Mouse (Mus musculus): ENCODE measurements at regions not wholly inside any gene's neighbourhood (a gene's known extent, or its start where the extent isn't known, plus 50 kb on each side); places are given as distances from the start of the nearest gene placed in this dataset.
A peak's percentile ranks its signal among the peaks of the same experiment; 100 is the strongest.
"Not testable (repeated sequence)": the region's sequence is repeated elsewhere in the genome, so short reads cannot be mapped to it uniquely, and the experiment has no call there.

DNA sequence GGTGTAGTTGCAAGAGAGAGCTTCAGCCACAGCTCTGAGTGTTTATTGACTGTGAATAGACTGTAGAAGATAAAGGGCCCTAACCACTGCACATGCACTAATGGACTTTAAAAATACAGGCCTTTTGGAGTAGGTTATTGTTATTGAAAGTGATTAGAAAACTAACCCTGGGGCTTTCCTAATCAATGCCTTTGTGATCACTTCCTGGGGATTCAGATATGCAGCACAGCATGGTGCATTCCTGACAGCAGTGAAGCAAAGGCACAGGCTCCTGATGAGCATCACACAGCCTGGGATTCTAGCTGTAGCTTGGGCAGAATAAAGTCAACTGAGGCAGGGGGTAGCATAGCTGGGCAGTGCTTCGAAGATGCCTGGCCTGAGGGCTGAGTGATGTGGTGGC, 87.3 kb downstream of the Gm11077 start:
- DNase-seq (ENCODE audit: low spot score in 2 of 2): no peak

DNA sequence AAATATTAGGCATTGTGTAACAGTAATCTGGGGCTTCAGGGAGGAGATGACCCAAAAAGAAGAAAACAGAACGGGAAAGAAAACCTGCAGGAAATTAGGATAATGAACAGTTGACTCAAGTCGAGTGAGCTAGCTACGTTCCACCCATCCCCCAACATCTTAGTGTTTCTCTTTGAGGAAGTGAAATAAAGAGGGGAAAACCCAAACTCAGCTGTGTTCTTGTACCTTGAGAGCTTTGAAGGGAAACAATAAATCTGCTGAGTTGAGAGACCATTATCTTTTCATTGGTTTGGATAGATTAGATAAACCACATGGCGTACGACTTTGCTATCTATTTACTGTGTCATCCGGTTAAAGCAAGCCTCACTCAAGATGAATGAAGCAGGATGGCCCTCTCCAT, 87.7 kb downstream of the Gm11077 start:
- DNase-seq (ENCODE audit: low spot score in 2 of 2): peak; percentile 41 to 65

DNA sequence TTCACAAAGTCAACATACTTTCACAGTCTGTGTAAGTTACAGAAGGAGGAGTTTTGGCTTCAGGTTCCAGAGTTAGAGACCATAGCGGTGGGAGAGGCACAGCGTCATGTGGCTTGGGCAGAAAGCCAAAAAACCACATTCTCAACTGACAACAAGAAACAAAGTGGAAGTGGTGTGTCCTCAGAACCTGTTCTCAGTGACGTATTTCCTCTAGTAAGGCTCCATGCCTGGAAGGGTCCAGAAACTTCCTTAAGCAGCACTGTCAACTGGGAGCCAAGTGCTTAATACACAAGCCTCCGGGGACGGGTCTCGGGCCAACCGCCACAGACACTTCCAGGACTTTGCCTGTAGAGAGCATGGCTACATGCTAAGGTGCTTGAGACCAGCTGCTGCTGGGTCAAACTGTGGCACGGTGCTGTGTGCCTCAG, 90.4 kb downstream of the Gm11077 start:
- peak; percentile 28 to 43 for DNase-seq (ENCODE audit: low spot score in 2 of 2)

DNA sequence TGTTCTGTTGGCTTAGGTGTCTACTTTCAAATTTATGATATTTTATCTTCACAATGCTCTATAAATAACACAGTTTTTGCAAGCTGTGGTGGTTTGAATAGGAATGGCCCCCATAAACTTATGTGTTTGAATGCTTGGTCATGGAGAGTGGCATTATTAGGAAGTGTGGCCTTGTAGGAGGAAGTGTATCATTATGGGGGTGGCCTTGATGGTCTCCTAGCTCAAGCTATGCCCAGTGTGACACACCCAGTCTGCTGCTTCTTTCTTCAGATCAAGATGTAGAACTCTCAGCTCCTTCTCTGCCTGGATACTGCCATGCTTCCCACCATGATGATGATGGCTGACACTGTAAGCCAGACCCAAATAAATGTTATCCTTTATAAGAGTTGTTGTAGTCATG, 97.4 kb downstream of the Gm11077 start:
- no peak for DNase-seq (ENCODE audit: low spot score in 2 of 2)

DNA sequence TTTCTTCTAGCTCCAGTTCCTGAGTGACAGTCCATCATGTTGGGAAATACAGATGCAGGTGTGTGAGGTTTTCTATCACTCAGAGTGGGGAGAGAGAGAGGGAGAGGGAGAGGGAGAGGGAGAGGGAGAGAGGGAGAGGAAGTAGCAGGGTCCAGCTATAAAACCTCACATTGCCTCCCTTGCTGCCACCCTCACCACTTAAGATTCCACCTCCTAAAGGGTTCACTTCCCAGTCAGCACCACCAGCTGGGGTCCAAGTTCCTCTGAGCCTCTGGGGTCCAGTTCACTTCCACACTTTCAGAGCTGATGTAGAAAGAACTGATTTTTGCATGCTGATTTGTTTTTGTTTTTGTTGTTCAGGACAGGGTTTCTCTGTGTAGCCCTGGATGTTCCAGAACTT, 98.6 kb downstream of the Gm11077 start:
- no peak for DNase-seq (ENCODE audit: low spot score in 2 of 2)

DNA sequence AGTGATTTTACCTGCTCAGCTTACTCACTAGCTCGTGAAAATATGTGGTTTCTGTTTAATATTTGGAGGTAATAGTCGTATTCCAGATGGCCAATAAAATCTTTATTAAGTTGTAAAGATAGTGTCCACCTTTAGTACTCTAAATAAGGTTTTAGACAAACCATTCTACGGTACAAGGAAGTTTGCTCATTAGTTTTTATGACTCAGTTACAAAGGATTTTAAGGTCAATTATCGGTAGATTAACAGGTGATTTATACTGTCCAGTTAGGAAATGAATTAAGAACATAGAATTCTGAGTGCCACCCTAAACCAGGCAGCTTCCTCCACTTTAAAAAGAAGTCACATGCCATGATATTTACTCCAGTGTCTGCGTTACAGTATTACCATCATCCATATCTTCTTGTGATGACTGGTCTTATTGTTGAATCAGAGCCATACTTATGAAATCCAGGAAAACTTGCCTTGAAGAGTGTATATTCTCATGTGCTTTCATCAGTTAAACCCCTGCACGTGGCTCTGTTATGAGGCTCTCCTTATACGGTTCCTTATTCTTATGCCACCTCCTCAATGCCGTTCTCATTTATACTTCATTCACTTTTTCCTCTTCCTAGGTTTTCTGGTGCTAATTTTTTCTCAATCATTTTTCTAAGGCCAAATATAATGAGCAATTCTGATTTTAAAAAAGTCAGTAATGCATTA, 114.4 kb downstream of the Gm11077 start:
- no peak for DNase-seq (ENCODE audit: low spot score in 2 of 2)

DNA sequence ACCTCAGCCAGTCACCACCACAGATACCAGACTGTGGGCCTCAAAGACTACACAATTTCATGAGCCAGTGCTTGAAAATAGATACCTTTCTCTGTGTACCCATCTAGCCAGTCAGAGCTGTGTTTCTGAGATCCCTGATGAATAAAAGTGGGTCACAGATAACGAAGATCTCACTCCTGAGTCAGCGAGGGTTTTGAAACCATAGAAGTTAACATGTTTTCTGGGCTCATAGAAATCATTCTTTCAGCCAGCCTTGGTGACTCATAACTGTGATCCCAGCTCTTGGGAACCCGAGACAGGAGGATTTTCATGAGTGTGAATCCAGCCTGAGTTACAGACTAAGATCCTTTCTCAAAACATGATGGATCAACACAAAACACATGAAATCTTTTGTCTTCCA, 118.1 kb downstream of the Gm11077 start:
- DNase-seq (ENCODE audit: low spot score in 2 of 2): no peak

DNA sequence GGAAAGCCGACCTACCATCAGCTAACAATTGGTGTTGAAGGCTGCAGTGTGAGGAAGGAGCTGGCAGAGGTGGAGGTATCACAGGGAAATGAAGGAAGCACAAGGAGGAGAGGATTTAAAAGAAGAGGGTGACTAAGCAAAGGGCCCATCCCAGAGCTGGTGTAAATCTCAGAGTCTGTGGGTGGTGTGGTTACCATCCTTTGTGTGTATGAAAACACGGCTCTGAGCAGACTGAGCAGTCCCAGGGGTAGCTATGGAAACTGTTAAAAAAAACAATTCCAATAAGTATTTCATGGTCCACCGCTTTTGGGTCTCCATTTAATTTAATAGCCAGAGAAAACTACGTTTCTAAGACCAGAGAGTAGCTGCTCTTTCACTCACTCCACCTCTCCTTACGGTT, 123.3 kb downstream of the Gm11077 start:
- no peak for DNase-seq (ENCODE audit: low spot score in 2 of 2)

DNA sequence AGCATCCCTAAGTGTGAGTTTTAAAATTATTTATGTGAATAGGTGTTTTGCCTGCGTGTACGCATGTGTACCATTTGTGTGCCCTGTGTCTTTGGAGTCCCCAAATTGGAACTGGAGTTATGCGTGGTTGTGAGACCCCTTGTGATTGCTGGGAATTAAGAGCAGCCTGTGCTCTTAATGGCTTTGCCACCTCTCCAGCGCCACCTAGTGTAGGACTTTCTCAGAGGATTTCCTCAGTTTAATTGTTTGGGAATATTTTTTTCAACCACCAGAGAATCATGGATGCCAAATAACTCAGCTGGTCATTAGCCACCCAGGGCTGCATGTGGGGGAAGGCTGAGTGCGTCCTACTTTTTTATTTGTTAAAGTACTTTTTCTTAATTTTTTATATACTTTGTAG, 124.4 kb downstream of the Gm11077 start:
- peak in 1 of 2 experiments; percentile 25 for DNase-seq (ENCODE audit: low spot score in 2 of 2)

DNA sequence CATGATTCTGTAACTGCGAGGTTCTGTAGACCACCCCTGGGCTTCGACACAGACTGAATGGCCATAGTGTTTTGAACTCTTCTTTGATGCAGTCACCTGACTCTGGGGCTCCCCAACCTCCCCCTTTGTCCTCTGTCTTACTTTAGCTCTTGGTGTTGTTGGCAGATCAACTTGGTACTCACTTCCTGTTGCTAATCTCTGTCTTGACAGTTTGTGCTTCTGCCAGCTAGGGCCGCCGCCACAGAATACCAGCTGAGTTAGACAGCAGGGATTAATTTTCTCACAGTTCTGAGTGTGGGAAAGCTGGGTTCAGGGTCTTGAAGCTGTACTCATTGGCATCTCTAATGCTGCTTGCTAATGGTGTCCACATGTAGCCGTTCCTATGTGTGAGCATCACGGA, 125.6 kb downstream of the Gm11077 start:
- DNase-seq (ENCODE audit: low spot score in 2 of 2): no peak

DNA sequence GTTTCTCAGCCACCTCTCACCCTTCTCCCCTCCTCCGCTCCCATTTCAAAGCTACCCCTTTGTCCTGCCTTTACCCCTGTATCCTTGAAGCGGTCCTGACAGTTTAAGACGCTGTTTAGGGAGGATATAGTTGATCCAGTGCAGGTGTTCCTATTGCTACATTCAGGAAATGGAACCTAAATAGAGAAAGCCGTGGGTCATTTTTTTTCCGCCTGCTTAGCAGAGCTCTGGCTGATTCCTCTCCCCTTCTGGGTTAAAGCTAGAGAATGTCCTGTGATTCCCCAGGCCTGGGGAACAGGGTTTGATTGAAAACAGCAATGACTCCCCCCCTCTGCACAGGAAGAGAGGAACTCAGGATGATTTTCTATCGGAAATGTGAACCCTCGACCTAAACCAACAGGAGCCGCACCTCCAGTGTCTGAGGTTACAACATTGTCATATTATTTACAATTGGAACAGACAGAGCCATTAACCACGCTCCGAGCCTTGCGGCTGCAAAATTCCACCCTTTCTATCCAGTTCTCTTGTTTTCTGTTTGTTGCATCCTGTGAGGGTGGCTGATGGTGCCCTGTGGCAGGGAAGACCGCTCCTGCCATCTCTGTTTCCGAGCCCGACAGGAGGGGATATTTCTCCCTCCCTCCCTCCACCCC, 127.5 kb downstream of the Gm11077 start:
- no peak for DNase-seq (ENCODE audit: low spot score in 2 of 2)

DNA sequence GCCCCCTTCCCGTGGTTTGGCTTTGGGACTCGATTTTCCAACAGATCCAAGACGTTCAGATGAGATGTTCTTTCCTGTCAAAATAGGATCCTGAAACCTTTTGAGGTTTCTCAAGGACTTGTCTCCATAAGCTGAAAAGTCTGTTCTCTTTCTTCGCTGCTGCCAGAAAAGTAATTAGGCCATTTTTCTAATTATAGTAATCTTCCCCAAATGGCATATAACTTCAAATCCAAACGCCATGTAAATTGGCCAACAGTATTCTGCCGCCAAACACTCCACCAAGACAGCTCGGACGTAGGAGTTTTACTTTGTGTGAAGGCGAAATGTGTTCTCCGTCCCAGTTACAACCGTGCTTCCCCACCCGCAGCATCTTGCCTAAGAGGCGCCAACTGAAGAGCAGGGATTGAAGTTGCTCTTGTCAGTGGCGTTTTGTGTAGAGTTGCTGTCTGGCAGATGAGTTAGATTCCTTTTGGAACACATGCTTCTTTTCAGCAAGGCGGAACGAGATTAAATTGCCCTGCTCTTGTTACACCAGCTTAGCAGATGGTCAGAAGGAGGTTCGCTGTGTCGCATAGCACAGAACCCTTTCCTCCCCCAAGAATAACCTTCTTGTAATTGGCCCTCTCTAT, 128.1 kb downstream of the Gm11077 start:
- DNase-seq (ENCODE audit: low spot score in 2 of 2): no peak

DNA sequence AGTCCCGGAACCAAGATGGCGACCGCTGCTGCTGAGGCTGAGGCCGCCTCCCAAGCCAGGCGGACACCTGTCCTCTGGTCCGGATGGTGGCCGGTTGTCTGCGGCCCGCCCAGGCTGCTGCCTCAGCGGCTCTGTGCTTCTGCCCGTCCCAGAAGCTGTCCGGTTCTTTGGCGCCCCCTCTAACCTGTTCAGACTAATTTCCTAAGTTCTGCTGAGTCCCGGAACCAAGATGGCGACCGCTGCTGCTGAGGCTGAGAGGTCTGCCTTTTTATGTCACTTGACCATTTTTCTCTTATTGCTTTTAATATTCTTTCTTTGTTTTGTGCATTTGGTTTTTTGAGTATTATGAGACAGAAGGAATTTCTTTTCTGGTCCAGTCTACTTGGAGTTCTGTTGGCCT, 140.4 kb downstream of the Gm11077 start:
- DNase-seq (ENCODE audit: low spot score in 2 of 2): not testable (repeated sequence)

DNA sequence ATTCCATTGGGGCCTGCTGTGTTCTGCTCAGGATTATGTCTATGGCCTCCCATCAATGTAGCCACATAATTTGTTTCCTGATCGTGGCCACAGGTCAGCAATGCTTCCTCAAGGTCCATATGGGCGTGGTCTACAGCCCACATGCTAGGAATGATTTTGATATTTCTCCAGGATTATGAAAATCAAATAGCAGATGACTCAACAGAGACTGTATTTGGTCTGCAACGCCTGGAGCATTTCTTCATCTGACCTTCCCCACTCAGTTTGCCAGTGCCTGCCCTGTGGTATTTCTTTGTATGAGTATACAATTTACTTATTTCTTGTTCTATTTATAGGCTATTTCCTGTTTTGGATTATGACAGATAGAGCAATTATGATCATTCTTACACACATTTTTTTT, 145.7 kb downstream of the Gm11077 start:
- DNase-seq (ENCODE audit: low spot score in 2 of 2): no peak

DNA sequence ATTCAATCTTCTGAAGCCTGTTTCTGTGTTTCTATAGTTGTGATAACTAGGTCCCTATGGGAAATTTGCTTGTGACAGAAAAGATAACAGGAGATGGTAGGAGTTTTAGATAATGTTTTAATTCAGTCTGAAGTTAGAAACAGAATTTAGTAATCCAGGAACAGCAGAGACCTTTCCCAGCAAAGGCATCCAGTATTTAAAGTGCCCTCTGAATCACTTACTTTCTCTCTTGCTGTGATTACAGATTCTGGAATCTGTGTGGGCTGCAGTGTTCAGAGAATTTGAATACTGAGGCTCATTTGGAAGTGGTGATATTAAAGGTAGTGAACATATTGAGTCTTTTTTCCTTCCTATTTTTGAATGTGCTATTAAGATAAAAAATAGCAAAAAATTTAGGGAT, 154.6 kb downstream of the Gm11077 start:
- DNase-seq (ENCODE audit: low spot score in 2 of 2): no peak

DNA sequence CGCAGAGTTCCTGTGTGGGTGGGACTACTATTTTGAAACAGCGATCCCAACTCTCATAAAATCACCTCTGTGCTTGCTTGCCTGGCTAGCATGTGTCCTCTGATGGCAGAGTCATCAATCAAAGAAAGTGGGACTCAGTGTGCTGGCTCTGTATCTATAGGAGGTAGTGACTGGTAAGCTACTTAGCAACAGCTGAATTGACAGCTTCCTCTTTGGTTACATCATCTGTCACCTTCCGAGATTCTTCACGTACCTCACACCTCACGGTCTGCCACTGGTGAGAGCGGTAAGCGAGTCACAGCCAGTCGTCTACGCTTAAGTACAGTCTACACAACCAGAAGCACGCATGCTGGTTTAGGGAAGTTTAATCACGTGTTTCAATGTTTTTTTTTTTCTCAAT, 159.5 kb downstream of the Gm11077 start:
- DNase-seq (ENCODE audit: low spot score in 2 of 2): no peak

DNA sequence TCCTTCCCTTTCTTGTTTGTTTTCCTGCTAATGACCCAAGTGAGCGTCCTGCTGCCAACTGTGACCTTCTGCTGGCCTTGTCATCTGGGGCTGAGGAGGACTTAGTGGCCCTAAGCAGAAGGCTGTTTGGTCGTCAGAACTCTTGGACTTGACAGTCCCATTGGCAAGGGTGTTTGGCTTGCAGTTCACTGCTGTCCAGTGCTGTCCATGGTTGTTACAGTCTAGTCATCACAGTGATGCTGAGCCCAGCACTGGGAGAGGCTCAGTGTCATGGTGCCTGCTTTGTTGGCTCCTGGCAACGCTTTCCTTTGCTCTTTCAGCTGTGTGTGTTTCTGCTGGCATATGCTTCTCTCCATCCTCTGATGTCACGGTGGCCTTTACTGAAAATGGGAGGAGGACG, 161.0 kb downstream of the Gm11077 start:
- DNase-seq (ENCODE audit: low spot score in 2 of 2): no peak

DNA sequence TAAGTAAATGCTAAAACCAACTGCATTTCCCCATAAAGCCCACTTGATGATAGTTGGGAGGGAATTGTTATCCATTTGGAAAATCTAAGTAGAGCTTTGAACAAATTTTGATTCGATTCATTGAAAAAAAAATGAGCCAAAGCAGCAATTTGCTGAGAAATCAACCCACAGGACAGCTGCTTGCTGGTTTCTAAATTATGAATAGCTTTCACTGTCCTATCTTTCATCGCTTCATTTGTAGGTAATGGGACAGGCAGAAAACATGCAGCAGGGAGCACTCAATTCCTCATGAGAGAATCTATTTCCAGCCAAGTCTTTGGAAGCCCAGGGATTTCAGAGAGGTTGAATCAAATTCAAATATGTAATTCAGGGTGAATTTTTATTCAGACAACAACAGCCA, 161.5 kb downstream of the Gm11077 start:
- no peak for DNase-seq (ENCODE audit: low spot score in 2 of 2)

DNA sequence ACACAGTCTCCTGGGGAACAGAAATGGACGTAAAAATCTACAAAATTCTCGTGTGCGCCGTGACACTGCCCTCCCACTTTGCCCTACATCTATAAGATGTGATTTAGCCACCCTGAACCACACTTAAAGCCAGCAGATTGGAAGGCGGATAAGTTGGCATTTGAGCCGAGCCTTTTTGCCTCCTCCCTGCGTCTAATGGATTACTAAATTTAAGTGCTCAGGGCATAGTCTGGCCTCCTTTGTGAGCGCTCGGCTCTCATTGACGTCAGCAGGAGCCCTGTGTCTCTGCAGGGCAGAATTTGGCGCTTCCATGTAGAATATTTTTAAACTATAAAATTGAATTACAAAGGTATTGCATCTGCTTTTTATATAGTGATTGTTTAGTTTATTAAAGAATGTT, 165.4 kb downstream of the Gm11077 start:
- DNase-seq (ENCODE audit: low spot score in 2 of 2): no peak

DNA sequence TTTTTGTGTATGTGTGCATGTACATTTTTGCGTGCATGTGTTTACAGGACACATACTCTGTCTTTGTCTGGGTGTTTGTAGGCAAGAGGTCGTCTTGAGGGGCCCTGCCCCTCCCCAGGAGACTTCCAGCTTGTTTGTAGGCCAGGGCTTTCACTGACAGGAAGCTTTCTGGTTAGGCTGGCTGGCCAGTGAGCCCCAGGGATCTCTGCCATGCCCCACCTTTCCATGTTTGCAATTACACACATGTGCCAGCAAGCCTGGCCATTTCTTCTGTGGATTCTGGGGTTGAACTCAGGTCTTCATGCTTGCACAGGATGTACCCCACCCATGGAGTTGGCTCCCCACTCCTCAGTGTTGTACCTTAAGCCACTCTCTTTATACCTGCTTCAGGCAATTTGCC, 166.4 kb downstream of the Gm11077 start:
- DNase-seq (ENCODE audit: low spot score in 2 of 2): no peak

DNA sequence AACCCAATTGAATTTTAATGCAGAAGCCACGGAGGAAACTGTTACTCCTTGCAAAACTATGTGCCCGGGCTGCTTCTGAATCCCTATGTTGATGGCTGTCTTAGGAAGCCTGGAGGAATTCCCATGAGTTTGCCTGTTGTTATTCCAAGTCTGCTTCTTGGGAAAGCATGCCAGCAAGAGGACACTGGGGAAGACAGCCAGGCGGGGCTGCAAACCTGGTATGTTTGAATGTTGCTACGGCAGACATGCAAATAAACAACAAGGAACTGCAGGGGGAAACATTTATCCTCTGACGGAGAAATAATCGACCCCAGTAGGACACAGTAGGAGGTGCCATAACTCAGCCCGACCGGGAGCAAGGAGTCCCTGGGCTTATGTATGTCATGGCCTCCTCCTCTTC, 168.0 kb downstream of the Gm11077 start:
- DNase-seq (ENCODE audit: low spot score in 2 of 2): no peak

DNA sequence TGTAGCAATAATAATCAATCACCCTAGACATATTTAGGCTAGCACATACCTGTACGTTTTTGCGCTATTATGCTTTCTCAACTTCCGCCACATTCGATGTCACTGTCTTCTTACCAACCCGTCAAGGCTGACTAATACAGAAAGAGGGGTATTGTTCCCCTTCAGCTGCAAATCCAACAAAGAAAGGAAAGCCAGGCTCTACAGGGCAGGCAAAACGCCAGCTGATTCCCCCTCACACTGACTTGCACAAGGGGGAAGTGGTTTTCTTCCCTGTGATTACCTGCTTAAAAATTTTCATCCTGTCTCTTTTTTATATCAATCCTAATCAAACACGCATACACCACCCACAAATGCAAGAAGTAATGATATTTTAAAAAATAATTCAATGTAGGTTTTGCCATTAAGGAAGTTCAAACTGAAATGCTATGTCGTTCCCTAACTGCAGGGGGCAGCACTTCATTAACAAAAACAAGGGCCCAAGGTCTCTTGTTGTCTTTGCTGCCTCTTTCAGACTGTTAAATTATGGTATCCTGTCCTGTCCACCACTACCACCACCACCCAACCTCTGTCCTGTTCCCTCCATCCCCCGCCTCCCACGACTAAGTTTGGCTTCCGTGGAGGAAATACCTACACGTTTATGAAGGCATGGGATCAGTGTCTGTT, 195.4 kb downstream of the Gm11077 start:
- DNase-seq (ENCODE audit: low spot score in 2 of 2): no peak

DNA sequence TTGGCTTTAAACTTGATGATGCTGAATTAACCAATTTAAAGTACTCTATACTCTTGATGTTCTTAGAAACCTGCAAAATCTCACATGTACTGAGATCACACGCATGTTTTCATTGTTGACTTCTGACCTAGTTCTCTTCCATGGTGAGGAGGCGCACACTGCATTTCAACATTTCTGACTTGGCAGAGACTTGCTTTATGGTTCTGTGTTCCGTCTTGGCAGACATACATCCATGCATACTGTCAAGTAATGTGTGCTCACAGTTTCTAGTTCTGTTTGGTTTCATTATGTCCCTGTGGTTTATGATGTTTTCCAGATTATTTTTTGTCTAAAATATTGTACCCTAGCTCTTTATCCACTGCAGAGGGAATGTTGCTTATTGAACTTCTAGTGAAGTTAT, 198.5 kb downstream of the Gm11077 start:
- DNase-seq (ENCODE audit: low spot score in 2 of 2): no peak

Measured in spleen, postnatal 36 days (tissue).